Mouse (Mus musculus) intestine, embryonic 16.5 days (tissue): Measurements from ENCODE around the gene Skap1. TPM values are rescaled to one million over a fixed set of nuclear protein-coding genes. Genes with fewer than 3 reads are reported as not detected.
A peak's percentile ranks its signal among the peaks of the same experiment; 100 is the strongest.

Experiments
- ATAC-seq: fragments of 200-750 bp; cut with Nextera tagmentation; 2 replicates; pipeline ENCODE4 v1.8.0; 2017; ENCODE audit warnings: moderate TSS enrichment, moderate library complexity
- H3K27ac ChIP-seq: fragments of 300-500 bp; sonication (generic); 2 replicates; pipeline ENCODE4 v1.5.1; 2014; ENCODE audit warnings: mild to moderate bottlenecking, low read length
- H3K27me3 ChIP-seq: fragments of 300-500 bp; sonication (generic); replicated peaks from 2 replicates; pipeline ENCODE4 v1.6.1; 2014; ENCODE audit warnings: low read length, control low read depth, mixed read lengths; ENCODE audit not compliant: control insufficient read depth, insufficient read depth
- H3K36me3 ChIP-seq: fragments of 300-500 bp; sonication (generic); 2 replicates; pipeline ENCODE4 v1.6.1; 2014; ENCODE audit warnings: low read length, control low read depth; ENCODE audit not compliant: control insufficient read depth, insufficient read depth
- H3K4me1 ChIP-seq: fragments of 300-500 bp; sonication (generic); 2 replicates; pipeline ENCODE4 v1.6.1; 2014; ENCODE audit warnings: low read length, control low read depth, mixed read lengths; ENCODE audit not compliant: control insufficient read depth, insufficient read depth
- H3K4me2 ChIP-seq: fragments of 300-500 bp; sonication (generic); 2 replicates; pipeline ENCODE4 v1.6.1; 2014; ENCODE audit warnings: low read depth, low read length, control low read depth
- H3K4me3 ChIP-seq: fragments of 300-500 bp; sonication (generic); 2 replicates; pipeline ENCODE4 v1.5.1; 2014; ENCODE audit warnings: mild to moderate bottlenecking, low read length
- H3K9ac ChIP-seq: fragments of 300-500 bp; sonication (generic); 2 replicates; pipeline ENCODE4 v1.6.1; 2014; ENCODE audit warnings: low read depth, low read length
- H3K9me3 ChIP-seq: fragments of 300-500 bp; sonication (generic); 2 replicates; pipeline ENCODE4 v1.6.1; 2016; ENCODE audit warnings: low read length, control low read depth; ENCODE audit not compliant: control insufficient read depth
- WGBS: fragments of 180-500 bp; shearing (Covaris S2); extraction: QIAGEN DNeasy Blood & Tissue Kit; methylation state at CpG from one replicate; pipeline ENCODE4 v1.1.7; 2014; 5-methylcytosine and 5-hydroxymethylcytosine counted together
- polyA plus RNA-seq: library from polyadenylated mRNA; unstranded; fragments of >200 nt; fragmentation: Nextera tagmentation; extraction: Ambion mirVana; gene quantifications from 2 replicates; pipeline ENCODE4 v1.2.1, GENCODE M21; 2015

Skap1 gene
- polyA plus RNA-seq, 1 experiment from 2014 or later, result 0.88 TPM

GRCm38 (mm10) chr11:96534531-96534930 lies 70.1 kb downstream of the Skap1 start:
- no peak overlapping the region for H3K4me3 ChIP-seq
- H3K27ac ChIP-seq, result no peak overlapping the region
- no peaks in the 10 kb centered on the region for H3K4me1 ChIP-seq
- ATAC-seq, result no peak
- no peak overlapping the region for H3K9ac ChIP-seq
- no peaks in the 10 kb centered on the region for H3K36me3 ChIP-seq
- H3K9me3 ChIP-seq, result peaks cover 4% of the 10 kb centered on the region; the same call in 1 of the 2 replicates
- H3K27me3 ChIP-seq, result no peaks in the 10 kb centered on the region
- WGBS, result 72% methylated on average over 2 of the region's 2 CpGs
- H3K4me2 ChIP-seq, result no peak overlapping the region

- Histone ChIP-seq H3K36me3 (no peaks in the 10 kb centered on the region), H3K4me2 (no peak overlapping the region), H3K27me3 (no peaks in the 10 kb centered on the region; the same call in 1 of the 2 replicates), H3K9ac (no peak overlapping the region), H3K4me1 (no peaks in the 10 kb centered on the region), H3K9me3 (peaks cover 4% of the 10 kb centered on the region; the same call in 1 of the 2 replicates), H3K27ac (no peak overlapping the region), H3K4me3 (no peak overlapping the region)
- WGBS, result 21% methylated on average over 5 of the region's 5 CpGs
- no peak for ATAC-seq
Observed at GRCm38 (mm10) chr11:96536146-96536545, 71.8 kb downstream of the Skap1 start.

GRCm38 (mm10) chr11:96542003-96542402 lies 77.6 kb downstream of the Skap1 start:
- WGBS, result 77% methylated on average over 7 of the region's 7 CpGs
- H3K9me3 ChIP-seq, result no peaks in the 10 kb centered on the region
- H3K27me3 ChIP-seq, result no peaks in the 10 kb centered on the region; the same call in 1 of the 2 replicates
- H3K4me2 ChIP-seq, result no peak overlapping the region
- H3K27ac ChIP-seq, result no peak overlapping the region
- no peak for ATAC-seq
- no peaks in the 10 kb centered on the region for H3K36me3 ChIP-seq
- no peaks in the 10 kb centered on the region for H3K4me1 ChIP-seq
- no peak overlapping the region for H3K4me3 ChIP-seq
- H3K9ac ChIP-seq, result no peak overlapping the region

- ATAC-seq, result no peak
- no peaks in the 10 kb centered on the region for H3K9me3 ChIP-seq
Observed at GRCm38 (mm10) chr11:96542561-96542960, 78.2 kb downstream of the Skap1 start.

GRCm38 (mm10) chr11:96546428-96546827 lies 82.0 kb downstream of the Skap1 start:
- WGBS, result 61% methylated on average over 8 of the region's 8 CpGs

More at GRCm38 (mm10) chr11:96542561-96542960, 78.2 kb downstream of the Skap1 start:
- no peaks in the 10 kb centered on the region; the same call in 1 of the 2 replicates for H3K27me3 ChIP-seq
- 74% methylated on average over 7 of the region's 7 CpGs for WGBS
- H3K4me2 ChIP-seq, result no peak overlapping the region
- no peaks in the 10 kb centered on the region for H3K4me1 ChIP-seq
- no peak overlapping the region for H3K27ac ChIP-seq
- H3K36me3 ChIP-seq, result no peaks in the 10 kb centered on the region
- no peak overlapping the region for H3K9ac ChIP-seq
- no peak overlapping the region for H3K4me3 ChIP-seq

GRCm38 (mm10) chr11:96550960-96551703 lies 86.7 kb downstream of the Skap1 start:
- Histone ChIP-seq H3K9me3 (no peaks in the 10 kb centered on the region), H3K4me1 (no peaks in the 10 kb centered on the region), H3K4me3 (no peak overlapping the region), H3K36me3 (no peaks in the 10 kb centered on the region), H3K27me3 (peaks cover 5% of the 10 kb centered on the region; the same call in 1 of the 2 replicates), H3K9ac (no peak overlapping the region), H3K27ac (no peak overlapping the region), H3K4me2 (no peak overlapping the region)
- peak; percentile 40; the same call in 1 of the 2 replicates for ATAC-seq
- 62% methylated on average over 9 of the region's 9 CpGs for WGBS

More at GRCm38 (mm10) chr11:96546428-96546827, 82.0 kb downstream of the Skap1 start:
- H3K4me2 ChIP-seq, result no peak overlapping the region
- H3K27me3 ChIP-seq, result no peaks in the 10 kb centered on the region
- no peak overlapping the region for H3K27ac ChIP-seq
- no peaks in the 10 kb centered on the region for H3K4me1 ChIP-seq
- H3K36me3 ChIP-seq, result no peaks in the 10 kb centered on the region
- H3K4me3 ChIP-seq, result no peak overlapping the region
- ATAC-seq, result no peak
- no peak overlapping the region for H3K9ac ChIP-seq
- no peaks in the 10 kb centered on the region for H3K9me3 ChIP-seq

- whole genome bisulfite sequencing, result 10% methylated on average over 15 of the region's 15 CpGs
- no peaks in the 10 kb centered on the region for H3K36me3 ChIP-seq
- H3K27ac ChIP-seq, result no peak overlapping the region
- peak; percentile 5; the same call in 1 of the 2 replicates for ATAC-seq
- H3K4me1 ChIP-seq, result no peaks in the 10 kb centered on the region
- H3K4me2 ChIP-seq, result peak overlapping the region; percentile 22; the same call in 1 of the 2 replicates
- H3K9ac ChIP-seq, result no peak overlapping the region
- no peak overlapping the region for H3K4me3 ChIP-seq
- peaks cover 5% of the 10 kb centered on the region; the same call in 1 of the 2 replicates for H3K27me3 ChIP-seq
- H3K9me3 ChIP-seq, result no peaks in the 10 kb centered on the region
Observed at GRCm38 (mm10) chr11:96553091-96553490, 88.7 kb downstream of the Skap1 start.

- 63% methylated on average over 5 of the region's 5 CpGs for WGBS
- Histone ChIP-seq H3K36me3 (no peaks in the 10 kb centered on the region), H3K27me3 (0 out of 2 replicates have a peak, but pooled peaks cover 3% of the 10 kb centered on the region), H3K4me3 (no peak overlapping the region), H3K4me1 (no peaks in the 10 kb centered on the region), H3K9me3 (no peaks in the 10 kb centered on the region), H3K4me2 (no peak overlapping the region), H3K9ac (no peak overlapping the region), H3K27ac (no peak overlapping the region)
- no peak for ATAC-seq
Observed at GRCm38 (mm10) chr11:96560229-96560628, 95.8 kb downstream of the Skap1 start.

GRCm38 (mm10) chr11:96564088-96564487 lies 99.7 kb downstream of the Skap1 start:
- H3K9ac ChIP-seq, result no peak overlapping the region
- H3K9me3 ChIP-seq, result no peaks in the 10 kb centered on the region
- no peak overlapping the region for H3K27ac ChIP-seq
- no peak overlapping the region for H3K4me3 ChIP-seq
- no peaks in the 10 kb centered on the region for H3K27me3 ChIP-seq
- WGBS, result 52% methylated on average over 1 of the region's 1 CpGs
- H3K4me1 ChIP-seq, result no peaks in the 10 kb centered on the region
- ATAC-seq, result no peak
- no peaks in the 10 kb centered on the region for H3K36me3 ChIP-seq
- H3K4me2 ChIP-seq, result no peak overlapping the region
